Mouse (Mus musculus) spleen, postnatal 36 days (tissue): ENCODE measurements around the gene Sowaha.
A peak's percentile ranks its signal among the peaks of the same experiment; 100 is the strongest.

Experiments
- DNase-seq, 2 experiments: peaks; one replicate each; pipeline ENCODE4 v3.0.0; 2022; ENCODE audit warnings: low spot score in 2 of 2, mixed read lengths in 1 of 2

Gene Sowaha

GRCm38 (mm10) chr11:53505026-53505663 lies 25.1 kb upstream of the Sowaha start:
- DNase-seq = no peak

DNA sequence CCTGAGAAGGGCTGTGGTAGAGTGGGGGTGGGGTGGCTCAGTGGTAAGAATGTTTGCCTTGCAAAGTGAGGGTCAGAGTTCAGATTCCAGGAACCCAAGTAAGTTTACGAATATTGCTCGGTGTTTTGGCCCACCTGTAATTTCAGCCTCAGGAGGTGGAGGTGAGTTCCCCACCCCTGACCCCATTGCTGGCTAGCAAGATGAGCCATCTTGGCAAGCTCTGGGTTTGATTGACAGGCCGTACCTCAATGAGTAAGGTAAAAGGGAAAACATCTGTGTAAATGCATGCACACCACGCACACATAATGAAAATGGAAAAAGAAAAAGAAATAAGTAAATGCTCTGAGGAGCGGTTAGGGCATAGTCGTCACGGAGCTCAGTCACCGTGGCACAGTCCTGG lies 24.3 kb upstream of the Sowaha start:
- no peak for DNase-seq

- no peak for DNase-seq
Observed at GRCm38 (mm10) chr11:53503738-53504137, 23.7 kb upstream of the Sowaha start.

DNA sequence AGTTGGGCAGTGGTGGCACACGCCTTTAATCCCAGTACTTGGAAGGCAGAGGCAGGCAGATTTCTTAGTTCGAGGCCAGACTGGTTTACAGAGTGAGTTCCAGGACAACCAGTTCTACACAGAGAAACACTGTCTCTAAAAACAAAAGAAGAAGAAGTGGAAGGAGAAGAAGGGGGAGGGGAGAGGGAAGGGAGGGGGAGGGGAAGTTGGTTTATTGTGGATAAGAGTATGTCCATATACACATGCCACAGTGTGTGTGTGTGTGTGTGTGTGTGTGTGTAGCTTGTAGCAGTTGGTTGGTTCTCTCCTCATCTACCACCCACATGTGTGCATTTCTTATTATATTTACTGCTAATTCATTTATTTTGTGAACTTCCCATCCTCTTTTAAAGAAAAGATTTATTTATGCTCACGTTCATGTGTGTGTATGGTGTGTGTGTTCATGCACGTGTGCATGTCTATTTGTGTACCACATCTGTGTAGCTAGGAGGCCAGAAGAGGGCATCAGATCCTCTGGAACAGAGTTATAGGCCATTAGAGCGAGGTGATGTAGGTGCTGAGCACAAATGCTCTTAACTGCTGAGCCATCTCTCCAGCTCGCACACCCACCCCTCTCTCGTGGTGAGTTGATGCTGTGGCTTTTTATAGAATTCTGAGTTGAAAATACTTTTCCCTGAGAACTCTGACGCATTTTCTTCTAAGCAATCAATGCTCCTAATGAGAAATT lies 22.1 kb upstream of the Sowaha start:
- DNase-seq = no peak

DNA sequence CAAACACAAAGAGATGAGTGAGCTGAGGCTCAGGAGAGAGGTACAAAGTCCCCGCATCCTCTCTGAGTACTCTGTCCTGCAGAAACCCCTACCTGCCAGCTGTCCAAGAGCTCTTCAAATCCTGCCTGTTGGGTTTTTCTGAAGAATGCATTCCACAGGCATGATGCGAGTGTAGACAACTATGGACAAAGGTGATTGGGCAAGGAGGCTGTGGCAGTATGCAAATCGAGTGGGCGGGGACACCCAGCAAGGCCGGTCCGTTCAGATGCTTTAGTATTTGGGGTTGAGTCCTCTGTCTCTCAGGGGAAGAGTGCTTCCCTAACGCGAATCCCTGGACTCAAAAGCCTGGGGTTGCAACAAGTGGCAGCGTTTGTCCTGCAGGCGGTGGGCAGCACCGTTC lies 20.5 kb upstream of the Sowaha start:
- DNase-seq = no peak

DNA sequence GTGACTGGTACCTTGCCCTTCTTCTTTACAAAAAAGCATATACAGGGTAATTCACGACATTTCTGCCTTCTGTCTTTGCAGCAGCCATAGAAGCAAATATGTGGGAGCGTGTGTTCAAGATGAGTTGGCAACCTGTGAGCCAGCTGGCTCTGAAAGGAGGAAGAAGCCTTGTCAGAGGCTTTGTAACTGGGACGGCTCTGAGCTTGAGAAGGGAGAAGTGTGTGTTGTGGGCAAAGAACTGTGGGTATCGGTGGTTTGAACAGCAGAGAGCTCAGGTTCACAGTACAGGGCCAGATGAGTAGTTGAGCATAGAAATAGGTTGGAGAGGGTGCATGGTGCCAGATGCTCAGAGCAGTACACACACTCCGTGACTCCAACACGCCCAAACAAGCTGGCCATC lies 16.9 kb upstream of the Sowaha start:
- peak in 1 of 2 experiments; percentile 5 for DNase-seq

- DNase-seq = no peak
Observed at GRCm38 (mm10) chr11:53495417-53495816, 15.3 kb upstream of the Sowaha start.

- no peak for DNase-seq
Observed at GRCm38 (mm10) chr11:53493243-53493955, 13.3 kb upstream of the Sowaha start.

DNA sequence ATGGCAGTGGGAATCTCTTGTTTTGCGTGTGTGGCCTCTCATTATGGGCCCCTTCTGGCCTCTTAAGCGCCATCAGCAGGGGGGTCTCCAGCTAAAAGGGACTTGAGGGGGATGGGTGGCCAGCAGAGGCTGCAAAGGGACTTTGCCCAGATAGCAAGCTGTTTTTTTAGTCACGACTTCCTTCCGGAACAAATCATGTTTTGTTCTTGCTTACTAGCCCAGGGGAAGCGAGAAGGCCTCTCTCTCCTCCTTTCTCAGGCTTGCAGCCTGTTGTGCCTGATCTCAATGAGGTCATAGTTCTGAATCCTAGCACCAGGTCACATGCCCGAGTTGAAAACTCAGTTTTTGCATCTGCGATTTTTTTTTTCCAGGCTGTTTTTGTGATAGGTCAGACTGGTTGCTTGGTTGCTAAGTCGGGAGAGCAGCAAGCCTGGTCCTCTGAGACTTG lies 11.9 kb upstream of the Sowaha start:
- no peak for DNase-seq

GRCm38 (mm10) chr11:53489421-53489820 lies 9.3 kb upstream of the Sowaha start:
- DNase-seq = no peak

DNA sequence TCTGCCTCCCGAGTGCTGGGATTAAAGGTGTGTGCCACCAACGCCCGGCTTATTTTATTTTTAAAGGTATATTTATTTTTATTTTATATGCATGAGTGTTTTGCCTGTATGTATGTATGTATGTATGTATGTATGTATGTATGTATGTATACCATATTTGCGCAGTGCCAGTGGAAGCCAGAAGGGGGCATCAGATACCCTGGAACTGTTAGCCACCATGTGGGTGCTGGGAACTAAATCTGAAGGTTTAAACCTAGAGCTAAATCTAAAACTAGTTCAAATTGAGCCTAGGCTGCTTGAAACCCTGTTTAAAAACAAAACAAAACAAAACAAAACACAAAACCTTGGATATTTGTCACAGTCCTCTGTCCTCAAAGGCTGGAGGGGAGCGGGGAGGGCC lies 8.9 kb upstream of the Sowaha start:
- DNase-seq = no peak

DNA sequence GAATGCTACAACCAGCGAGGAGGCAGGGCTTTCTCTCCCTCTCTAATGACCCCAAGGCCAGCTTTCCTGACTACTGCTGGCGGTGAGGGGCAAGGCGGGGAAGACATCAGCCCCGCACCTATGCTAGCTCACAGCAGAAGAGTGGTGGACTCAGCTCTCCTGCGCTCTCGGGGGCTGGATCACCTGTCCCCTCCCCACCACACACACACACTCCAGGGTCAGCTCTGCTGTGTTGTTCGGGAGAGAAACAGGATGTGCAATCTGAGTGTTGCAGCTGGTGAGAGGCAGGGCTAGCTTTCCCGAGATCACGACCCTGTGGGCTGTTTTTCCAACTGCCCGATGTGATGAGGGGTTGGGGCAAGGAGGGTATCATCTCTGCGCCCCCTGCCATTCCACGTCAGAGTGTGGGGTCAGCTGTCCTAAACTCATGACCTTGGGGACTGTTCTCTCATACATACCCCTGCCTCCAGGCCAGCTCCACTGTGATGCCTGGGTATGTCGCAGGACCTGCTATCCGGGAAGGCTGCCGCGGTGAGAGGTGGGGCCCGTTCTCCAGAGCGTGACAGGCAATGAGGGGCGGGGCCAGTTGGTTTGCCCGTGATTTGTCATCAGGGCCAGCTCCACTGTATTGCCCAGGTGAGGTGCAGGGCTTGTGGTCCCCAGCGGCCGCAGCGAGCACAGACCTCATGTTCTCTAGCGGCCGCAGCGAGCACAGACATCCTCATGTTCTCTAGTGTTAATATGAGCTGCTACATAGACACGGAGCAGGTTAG lies 6.9 kb upstream of the Sowaha start:
- DNase-seq = no peak

GRCm38 (mm10) chr11:53486351-53486750 lies 6.3 kb upstream of the Sowaha start:
- no peak for DNase-seq

- DNase-seq = no peak
Observed at GRCm38 (mm10) chr11:53485719-53486118, 5.6 kb upstream of the Sowaha start.

DNA sequence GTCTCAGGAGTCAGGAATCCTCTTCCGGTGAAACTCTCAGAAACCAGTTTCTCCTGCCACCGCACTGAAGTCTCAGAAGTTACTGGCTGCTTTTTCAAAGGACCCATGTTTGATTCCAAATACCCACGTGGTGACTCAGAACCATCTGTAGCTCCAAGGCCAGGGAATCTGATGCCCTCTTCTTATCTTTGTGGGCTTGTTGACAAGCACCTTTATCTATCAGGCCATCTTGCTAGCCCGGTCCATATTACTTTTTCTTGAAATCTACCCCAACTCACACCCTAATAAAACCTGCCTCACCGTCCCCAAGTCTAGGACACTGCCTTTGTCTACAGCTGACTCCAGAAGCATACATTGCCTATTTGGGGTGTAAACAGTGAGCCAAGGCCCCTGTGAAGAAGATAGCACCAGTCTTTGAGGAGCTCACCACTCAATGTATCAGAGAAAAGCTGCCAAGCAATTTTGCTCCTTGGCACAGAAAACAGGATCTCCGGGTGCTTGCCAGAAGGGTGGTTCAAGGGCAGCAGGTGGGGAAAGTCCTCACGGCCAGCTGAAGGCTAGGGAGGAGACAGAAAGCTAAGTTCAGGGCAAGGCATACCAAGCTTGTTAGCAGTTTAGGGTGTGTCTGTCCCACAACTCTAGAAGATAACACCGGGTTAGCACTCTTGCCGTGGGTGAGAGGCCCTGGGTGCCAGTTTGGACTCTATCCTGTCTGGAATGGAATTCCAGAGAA lies 3.3 kb upstream of the Sowaha start:
- peak; percentile 30 to 60 for DNase-seq

- DNase-seq = peak in 1 of 2 experiments; percentile 49
Observed at GRCm38 (mm10) chr11:53481088-53481730, 1.1 kb upstream of the Sowaha start.

DNA sequence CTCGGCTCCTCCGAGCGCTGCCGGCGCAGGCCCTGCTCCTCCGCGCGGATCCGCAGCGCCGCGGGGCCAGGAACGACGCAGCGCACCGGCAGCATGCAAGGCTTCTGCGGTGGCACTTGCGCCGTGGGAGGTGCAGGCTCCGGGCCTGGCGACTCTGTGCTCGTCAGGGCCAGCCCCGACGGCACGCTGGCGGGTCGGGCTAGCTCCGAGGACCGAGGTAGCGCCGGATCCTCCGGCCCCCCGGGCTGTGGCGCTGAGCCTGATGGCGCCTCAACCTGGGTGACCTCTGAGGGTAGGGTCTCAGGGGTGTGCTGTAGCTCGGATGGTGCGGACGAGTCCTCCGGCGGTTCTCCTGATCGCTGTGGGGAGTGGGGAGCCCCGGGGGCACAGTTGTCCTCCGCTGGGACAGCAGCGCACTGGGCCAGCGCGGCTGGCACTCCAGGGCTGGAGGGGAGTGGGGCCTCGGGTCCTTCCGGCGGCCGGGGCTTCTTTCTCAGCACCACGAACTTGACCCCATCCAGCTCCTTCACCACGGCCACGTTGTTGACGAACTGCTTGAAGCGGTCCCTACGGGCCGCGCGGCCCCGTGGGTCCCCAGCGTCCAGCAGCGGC lies 797 bp downstream of the Sowaha start:
- DNase-seq = no peak

GRCm38 (mm10) chr11:53478383-53479170 lies 1.5 kb downstream of the Sowaha start:
- no peak for DNase-seq

DNA sequence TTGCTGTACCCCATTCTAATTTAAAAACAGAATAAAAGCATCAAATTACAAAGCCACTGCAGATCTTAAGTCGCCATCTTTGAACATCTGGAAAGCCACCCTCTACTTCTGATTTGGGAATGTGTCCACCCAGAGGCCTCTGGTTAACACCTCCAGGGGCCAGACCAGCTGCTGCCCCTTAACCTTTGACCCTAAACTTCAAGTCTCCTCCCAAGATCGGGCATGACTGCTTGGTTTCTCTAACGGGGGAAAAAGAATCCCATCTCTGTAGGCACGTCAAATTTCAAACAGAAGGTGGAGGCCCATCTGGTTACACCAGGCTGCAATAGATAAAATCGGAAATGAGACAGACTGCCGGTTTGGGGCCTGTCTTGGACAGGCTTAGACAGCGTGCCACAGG lies 2.2 kb downstream of the Sowaha start:
- no peak for DNase-seq

GRCm38 (mm10) chr11:53475620-53476019 lies 4.5 kb downstream of the Sowaha start:
- DNase-seq = no peak
